Mouse (Mus musculus): Measurements from ENCODE around the gene Ntrk2.

Gene Ntrk2

GRCm38 (mm10) chr13:58964701-58965359, 158.5 kb downstream of the Ntrk2 start:
- no peak for DNase-seq (ENCODE audit: low read depth, low spot score)

- DNase-seq (ENCODE audit: low read depth, low spot score): no peak
Measured at GRCm38 (mm10) chr13:58965826-58966225, 159.5 kb downstream of the Ntrk2 start.

- DNase-seq (ENCODE audit: low read depth, low spot score): no peak
Measured at GRCm38 (mm10) chr13:58966466-58966865, 160.1 kb downstream of the Ntrk2 start.

DNA sequence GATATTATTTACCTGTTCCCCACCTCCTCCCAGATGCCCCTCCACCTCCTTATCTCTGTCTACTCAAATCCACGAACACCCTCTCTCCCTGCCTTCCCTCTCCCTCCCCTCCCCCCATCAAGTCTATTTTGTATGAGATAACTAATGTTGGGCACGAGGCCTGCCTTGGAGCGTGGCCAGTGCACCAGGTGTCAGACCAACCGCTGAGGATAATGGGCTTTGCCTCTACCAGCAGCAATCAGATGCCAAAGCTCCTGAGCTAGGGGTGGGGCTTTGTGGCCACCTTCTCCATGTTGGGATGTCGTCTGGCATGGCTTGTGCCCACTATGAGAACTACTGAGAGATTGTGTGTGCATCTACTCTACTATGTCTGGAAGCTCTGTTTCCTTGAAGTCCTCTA, 161.8 kb downstream of the Ntrk2 start:
- DNase-seq (ENCODE audit: low read depth, low spot score): no peak

- no peak for DNase-seq (ENCODE audit: low read depth, low spot score)
Measured at GRCm38 (mm10) chr13:58971449-58971903, 165.1 kb downstream of the Ntrk2 start.

- no peak for DNase-seq (ENCODE audit: low read depth, low spot score)
Measured at GRCm38 (mm10) chr13:58972511-58972910, 166.1 kb downstream of the Ntrk2 start.

GRCm38 (mm10) chr13:58996447-58996846, 190.1 kb downstream of the Ntrk2 start:
- DNase-seq (ENCODE audit: low read depth, low spot score): no peak

GRCm38 (mm10) chr13:58997763-58998162, 191.4 kb downstream of the Ntrk2 start:
- no peak for DNase-seq (ENCODE audit: low read depth, low spot score)

- no peak for DNase-seq (ENCODE audit: low read depth, low spot score)
Measured at GRCm38 (mm10) chr13:58999373-59000053, 193.1 kb downstream of the Ntrk2 start.

- no peak for DNase-seq (ENCODE audit: low read depth, low spot score)
Measured at GRCm38 (mm10) chr13:59002943-59003806, 196.8 kb downstream of the Ntrk2 start.

- DNase-seq (ENCODE audit: low read depth, low spot score): no peak
Measured at GRCm38 (mm10) chr13:59003807-59004173, 197.4 kb downstream of the Ntrk2 start.

DNA sequence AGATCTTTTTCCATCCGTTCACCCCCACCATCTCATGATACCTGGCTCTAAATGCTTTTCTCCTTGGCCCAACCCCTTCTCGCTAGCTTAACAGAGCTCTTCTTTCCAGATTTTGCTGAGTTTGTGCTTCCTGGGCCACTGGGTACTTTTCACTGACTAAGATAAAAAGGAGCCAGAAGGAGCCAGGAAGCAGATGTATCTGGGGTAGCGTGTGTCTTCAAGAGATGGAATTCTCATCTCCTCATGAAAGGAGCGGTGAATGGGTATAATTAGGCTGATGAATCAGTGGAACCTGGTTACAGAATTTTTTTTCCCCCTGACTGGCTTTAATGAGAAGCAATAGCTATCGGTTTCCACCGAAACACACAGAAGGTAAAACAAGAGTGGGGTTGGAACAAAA, 198.2 kb downstream of the Ntrk2 start:
- DNase-seq (ENCODE audit: low read depth, low spot score): no peak

DNA sequence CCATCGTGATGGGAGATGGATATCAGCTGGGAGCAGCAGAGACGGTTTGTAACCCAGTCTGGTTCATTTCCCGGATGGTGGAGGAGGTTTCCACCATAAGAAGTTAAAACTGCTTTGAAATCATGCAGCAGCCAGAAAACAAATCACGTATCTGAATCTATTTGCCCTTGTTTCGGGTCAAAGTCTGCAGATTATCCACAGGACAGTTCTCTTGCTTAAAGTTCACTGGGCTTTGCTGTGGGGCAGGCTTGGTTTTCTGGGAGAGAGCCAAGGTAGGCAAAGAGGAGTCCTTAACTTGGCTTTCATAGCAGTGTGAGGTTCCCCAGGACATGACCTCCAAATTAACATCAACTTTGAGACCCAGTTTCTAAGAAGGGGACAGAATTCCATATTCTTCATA, 203.5 kb downstream of the Ntrk2 start:
- DNase-seq (ENCODE audit: low read depth, low spot score): no peak

DNA sequence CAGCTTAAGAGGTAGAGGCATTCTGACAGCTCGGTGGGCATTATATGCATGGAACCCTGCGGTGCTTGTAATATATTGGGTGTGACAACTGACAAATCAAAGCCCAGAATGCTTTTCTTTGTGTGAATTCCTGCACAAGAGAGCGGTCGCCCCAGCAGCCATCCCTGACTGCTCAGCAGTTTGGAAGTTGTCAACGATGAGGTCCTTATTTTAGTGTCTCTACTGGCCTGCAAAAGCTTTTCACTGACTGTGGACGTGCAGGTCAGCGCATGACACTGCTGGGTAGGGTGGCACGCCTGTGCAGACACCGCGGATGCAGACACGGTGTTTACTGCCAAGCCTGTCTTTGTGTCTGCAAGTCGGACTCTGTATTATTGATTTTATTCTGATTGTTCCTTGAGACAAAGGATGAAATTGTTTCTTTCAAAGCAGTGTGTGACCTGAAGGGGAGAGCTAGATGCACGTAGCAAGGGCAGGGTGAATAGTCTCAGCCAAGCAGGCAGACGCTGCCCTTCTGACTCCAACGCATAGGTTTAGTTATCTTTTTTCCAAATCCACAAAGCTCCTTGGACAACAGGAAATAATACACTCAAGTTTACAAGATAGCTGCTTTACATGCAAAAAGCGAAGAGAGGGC, 204.6 kb downstream of the Ntrk2 start:
- DNase-seq (ENCODE audit: low read depth, low spot score): no peak

DNA sequence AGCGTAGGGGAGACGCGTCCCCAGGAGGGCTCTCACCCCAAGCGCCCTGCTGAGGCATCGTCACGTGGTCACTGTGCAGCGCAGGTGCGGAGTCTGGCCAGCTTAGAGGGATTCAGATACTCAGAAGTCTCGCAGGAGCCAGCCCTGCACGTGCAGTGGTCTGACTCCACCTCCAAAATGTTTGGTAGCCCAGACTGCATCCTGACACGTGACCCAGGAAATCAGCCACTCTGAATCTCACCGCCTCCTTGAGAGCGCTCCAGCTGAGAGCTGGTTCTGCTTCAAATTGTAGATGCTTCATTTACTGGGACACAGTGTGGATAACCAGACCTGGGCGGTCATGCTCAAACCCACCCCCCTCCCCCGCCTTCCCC, 205.1 kb downstream of the Ntrk2 start:
- no peak for DNase-seq (ENCODE audit: low read depth, low spot score)

- DNase-seq (ENCODE audit: low read depth, low spot score): no peak
Measured at GRCm38 (mm10) chr13:59015360-59015759, 209.0 kb downstream of the Ntrk2 start.

DNA sequence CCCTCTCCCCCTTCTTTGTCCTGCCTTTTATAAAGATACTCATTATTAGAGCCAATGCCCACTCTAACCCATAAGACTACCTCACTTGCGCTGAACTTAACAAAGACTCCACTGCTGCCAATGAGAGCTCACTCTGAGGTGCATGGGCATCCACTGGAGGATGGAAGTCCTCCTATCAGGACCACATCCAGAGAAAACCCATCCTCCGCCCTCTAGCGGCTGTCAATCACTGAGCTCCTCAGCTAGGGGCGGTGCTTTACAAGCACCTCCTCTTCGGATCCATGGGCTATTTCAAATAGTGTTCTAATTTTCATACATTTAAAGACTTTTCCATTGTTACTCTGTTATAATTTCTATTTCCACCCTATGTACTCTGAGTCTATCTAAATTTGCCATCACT, 210.8 kb downstream of the Ntrk2 start:
- DNase-seq (ENCODE audit: low read depth, low spot score): no peak

DNA sequence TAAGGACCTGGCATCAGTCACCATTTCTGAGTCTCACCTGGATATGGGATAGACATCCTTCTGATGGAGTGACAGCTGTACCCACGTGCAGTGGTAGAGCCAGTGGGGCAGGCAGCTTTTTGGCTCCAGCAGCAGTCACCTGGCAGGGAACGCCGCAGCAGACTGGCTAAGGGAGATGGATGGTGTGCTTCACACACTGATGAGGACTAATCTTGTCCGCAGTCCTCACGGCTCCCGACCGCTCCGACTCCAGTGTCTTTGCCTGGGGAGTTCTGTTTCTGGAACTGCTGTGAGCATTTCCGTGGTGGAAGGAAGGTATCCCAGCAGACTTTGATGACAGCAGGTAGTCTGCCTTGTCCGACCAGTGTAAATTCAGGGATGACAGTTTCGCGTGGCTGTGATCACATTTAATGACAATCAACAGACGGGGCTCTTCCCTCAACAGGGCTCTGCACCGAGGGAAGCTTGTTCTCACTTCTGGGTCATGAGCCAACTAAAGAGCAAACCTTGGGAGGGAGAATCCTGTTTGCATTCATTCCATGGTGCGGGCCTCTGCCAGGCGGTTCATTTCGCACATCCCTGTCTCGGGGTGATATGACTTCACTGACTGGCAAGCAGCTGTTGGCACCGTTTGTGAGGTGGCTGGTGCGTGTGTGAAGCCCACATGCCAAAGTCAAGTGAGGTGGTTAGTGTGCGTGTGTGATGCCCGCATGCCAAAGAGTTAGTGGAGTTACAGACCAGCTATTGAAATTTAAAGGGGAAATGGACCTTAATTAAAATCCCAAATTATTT, 216.1 kb downstream of the Ntrk2 start:
- DNase-seq (ENCODE audit: low read depth, low spot score): no peak

- DNase-seq (ENCODE audit: low read depth, low spot score): no peak
Measured at GRCm38 (mm10) chr13:59025653-59026052, 219.3 kb downstream of the Ntrk2 start.

- no peak for DNase-seq (ENCODE audit: low read depth, low spot score)
Measured at GRCm38 (mm10) chr13:59027436-59027835, 221.1 kb downstream of the Ntrk2 start.

GRCm38 (mm10) chr13:59028546-59028945, 222.2 kb downstream of the Ntrk2 start:
- no peak for DNase-seq (ENCODE audit: low read depth, low spot score)

Measured in WW6 (cell line).